Mouse (Mus musculus) A20 (cell line): ENCODE data around the gene Ndufs5.
A peak's percentile ranks its signal among the peaks of the same experiment; 100 is the strongest.

Source experiments
- DNase-seq: peaks from one replicate; pipeline ENCODE4 v3.0.0-alpha.2; 2011; ENCODE audit warnings: low read depth, low spot score

Gene Ndufs5

DNA sequence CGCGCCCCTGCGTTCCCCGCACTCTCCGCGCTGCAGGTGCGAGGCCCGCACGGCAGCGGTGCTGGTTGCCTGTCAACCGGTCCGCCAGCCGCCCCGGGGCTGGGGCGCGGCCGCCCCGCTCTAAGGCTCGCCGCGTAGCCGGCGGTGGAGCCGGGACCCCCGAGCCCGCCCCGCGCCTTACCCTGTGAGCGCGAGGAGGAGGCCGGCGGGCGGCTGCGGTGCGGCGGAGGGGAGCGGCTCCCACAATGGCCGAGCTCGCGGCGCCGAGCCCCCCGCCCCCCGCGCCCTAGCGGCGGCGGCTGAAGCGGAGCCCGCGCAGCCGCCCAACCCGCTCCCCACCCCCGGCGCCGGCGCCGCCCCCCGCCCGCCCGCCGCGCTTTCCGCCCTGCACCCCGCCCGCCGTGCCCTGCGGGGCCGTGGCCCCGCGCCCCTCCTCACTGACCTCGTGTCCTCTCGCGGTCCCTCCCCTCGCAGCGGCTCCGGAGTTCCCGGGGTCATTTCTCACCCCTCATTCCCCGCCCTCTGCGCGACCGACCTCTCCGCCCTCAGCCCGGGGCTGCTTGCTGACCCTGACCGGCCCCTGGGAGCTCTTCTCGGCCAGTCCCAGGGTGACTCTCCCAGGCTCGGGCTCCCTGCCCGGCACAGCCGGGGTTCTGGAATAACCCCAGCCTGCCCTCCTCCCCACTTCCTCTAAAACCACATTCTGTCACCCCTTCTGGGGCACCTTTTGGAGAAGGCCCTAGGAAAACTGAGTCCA lies 30.8 kb downstream of the Ndufs5 start:
- DNase-seq = no peak

- no peak for DNase-seq
These were observed 31.5 kb downstream of the Ndufs5 start for GRCm38 (mm10) chr4:123686368-123687024.

- DNase-seq = no peak
These were observed 32.3 kb downstream of the Ndufs5 start for GRCm38 (mm10) chr4:123685506-123686242.

DNA sequence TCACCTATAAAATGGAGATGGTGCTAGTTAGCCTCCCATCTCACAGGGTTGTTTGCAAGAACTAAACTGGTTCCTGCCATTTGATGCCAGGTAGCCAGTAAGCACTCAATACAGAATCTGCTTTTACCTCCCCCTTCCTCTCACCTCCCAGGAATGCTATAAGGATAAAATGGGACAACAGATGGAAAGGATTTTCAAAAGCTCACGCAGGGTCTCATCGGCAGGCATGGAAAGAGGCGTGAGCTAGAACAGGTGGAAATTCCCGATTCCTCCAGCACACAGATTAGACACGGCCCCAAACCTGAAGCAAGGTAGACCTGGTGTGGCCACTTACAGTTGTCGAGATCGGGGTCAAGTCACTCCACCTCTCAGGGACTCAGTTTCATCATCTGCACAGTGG lies 33.0 kb downstream of the Ndufs5 start:
- no peak for DNase-seq

GRCm38 (mm10) chr4:123684260-123684659 lies 33.7 kb downstream of the Ndufs5 start, which contains the start of gene Macf1:
Gene Macf1, minus strand, starts transcription at chr4:123684360.
- DNase-seq = no peak

DNA sequence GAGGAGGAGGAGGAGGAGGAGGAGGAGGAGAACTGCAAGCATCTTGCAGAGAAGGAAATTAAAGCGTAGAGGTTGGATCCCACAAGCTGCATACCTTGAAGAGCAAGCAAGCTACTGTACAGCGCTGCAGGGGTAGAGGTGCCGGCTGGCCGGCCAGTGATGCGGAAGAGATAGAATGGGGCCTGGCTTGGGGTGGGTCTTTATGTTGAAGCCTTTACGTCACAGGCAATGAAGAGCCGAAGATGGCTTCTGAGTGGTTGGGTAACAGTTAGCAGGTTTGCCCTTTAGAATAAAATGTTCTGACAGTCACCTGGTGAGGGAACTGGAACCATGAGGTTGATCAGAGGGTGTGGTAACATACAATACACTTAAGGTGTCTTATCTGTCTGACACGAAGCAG lies 35.7 kb downstream of the Ndufs5 start:
- no peak for DNase-seq

- no peak for DNase-seq
These were observed 37.0 kb downstream of the Ndufs5 start for GRCm38 (mm10) chr4:123680962-123681361.

DNA sequence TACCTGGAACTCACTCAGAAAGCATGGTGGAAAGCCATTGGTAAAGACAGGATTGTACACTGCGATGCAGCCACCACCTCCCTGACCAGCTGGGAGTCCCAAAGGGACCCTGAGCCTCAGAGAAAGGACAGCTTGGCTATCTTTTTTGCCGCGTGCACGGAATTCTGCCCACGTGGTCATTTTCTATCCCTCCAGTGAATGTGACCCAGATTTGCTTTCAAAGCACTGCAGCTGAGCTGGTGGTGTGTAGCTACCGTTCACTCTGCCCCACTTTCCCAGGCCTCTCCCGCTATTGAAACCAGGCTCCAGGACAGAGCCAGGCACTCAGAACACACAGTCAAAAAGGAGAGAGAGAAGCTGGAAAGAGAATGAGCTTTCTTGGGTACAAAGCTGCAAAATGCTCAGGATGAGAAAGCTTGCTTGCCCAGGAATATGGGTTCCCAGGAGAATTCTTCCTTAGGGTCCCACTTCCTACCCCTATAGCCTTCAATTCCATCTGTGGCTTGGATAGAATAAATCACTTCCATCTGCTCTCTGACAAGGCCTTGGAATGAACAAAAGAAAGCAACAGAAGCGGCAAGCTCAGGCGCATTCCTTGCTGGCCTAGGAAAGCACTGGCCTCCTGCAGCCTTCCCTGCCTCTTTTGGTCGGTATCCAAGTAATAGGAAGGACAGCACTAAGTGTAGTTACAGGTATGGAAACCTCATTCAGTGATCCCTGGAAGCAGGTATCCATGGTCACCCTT lies 40.8 kb downstream of the Ndufs5 start:
- no peak for DNase-seq

DNA sequence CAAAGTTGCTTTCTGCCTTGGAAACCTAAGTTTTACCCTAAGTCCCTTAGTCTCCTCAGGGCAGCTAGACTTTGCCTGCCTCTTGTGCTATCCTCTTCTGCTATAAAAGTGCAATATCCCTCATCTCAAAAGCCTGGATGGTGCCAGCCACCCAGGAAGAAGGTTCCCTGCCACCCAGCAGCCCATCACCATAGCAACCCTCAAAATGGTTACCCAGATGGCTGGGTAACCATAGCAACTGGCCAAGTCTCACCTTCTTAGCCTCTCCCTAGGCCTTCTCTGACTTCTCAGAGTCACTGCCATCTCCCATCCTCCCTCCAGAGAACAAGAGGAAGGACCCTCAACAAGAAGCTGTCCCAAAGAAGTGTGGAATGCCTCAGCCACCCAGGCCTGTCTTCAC lies 47.4 kb downstream of the Ndufs5 start:
- peak; percentile 41 for DNase-seq

GRCm38 (mm10) chr4:123669696-123670095 lies 48.3 kb downstream of the Ndufs5 start:
- no peak for DNase-seq

- DNase-seq = peak; percentile 75
These were observed 50.6 kb downstream of the Ndufs5 start for GRCm38 (mm10) chr4:123667260-123667867.

GRCm38 (mm10) chr4:123666517-123666916 lies 51.5 kb downstream of the Ndufs5 start:
- peak; percentile 56 for DNase-seq

DNA sequence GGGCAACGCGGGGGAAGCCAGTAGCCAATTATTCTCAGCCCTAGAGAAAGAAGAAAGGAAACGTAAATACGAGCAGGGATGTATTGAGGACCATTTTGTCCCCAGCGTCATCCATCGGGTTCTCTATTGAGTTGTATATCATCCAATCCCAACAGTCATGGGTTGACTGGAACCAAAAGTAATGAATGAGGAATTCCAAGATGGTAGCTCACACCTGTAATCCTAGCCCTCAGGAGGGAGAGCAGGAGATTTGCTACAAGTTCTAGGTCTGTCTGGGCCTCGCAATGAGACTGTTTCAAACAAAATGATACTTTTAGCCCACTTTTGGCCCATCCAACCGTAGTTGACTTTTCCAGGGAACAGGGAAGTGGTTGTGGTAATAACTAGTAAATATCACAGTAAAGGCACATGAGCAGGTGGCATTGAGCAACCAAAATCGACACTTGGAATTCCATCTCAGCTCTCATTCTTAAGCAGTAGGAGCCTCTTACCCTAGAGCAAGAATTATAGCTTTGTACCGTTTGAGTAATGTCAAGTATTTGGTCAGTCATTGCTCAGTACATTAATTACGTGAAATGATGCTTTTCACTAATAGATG lies 52.2 kb downstream of the Ndufs5 start:
- DNase-seq = peak; percentile 17

DNA sequence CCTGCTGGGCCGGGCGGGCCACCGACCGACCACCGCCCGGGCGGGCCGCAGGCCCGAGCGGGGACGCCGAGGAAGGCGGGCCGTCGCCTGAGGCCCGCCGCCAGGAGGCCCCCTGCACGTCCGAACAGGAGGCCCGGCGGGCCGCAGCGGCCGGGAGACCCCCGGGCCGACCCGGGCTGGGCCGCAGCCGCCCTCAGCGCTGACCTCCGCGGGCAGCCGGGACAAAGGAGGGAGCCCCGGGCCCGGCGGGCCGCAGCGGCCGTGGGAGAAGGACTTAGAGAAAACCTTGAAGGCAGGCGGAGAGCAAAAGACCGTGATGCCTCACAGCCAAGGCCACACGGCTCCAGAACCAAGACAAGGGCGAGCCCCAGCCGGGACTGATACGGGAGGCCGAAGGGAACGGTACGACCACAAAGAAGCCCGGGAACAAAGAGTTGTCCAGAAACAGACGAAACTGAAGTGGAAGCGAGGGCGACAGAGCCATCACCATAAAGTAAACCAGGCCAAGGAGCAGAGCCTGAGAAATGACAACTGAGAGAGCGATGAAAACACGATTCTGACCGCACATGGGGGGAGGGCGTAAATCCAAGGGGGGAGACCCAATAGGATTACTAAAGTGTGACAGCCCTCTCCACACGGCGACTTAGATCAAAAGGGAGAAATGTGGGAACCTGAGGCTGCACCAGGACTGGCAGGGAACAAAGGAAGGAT lies 52.9 kb downstream of the Ndufs5 start:
- peak; percentile 78 for DNase-seq

GRCm38 (mm10) chr4:123664021-123664950 lies 53.7 kb downstream of the Ndufs5 start:
- DNase-seq = peak; percentile 73

GRCm38 (mm10) chr4:123663688-123663965 lies 54.4 kb downstream of the Ndufs5 start:
- no peak for DNase-seq

DNA sequence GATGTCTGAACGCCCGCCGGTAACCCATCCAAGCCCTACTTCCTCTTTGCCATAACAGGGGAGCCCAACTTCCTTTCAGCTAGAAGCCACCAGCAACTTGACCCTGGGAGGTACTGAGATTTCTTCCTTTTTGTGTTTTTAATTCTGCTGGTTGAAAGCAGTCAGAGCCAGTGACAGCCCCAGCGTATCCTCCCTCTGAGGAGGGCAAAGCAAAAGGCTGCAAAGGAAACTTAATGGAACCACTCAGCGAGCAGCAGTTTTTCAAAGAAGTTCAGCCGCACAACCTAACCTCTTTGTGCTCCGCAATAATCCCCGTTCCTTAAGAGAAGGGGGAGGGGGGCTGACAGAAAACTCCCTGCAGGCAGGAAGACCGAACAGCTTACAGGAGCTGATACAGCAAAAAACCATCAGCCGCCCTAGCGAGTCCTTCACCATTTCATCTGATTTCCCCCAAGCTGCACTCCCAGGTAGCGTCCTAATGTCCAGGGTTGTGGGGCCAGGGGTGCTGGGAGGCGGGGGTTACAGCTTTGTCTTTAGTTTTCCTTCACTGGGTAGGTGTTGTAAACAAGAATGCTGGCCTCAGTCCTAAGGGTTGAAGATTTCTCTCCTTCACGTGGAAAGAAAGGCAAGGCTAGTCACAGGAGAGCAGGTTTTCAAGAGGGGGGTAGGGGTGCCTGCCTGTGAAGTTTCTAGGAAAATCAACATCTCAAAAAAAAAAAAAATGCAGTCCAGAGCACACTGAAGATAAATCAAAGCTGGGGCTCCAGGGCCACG lies 54.9 kb downstream of the Ndufs5 start:
- DNase-seq = peak; percentile 61
